Mouse (Mus musculus) kidney, embryonic 15.5 days (tissue): ENCODE data around the gene Rem1. TPM values are rescaled to one million over a fixed set of nuclear protein-coding genes. Genes with fewer than 3 reads are reported as not detected.

Experiments used
- ATAC-seq: fragments of 200-750 bp; cut with Nextera tagmentation; replicated peaks from 2 replicates; pipeline ENCODE4 v1.8.0; 2017; ENCODE audit warnings: moderate TSS enrichment; ENCODE audit not compliant: low FRiP score
- H3K27ac ChIP-seq: fragments of 300-500 bp; sonication (generic); 2 replicates; pipeline ENCODE4 v1.5.1; 2015; ENCODE audit warnings: mild to moderate bottlenecking, inconsistent platforms
- H3K27me3 ChIP-seq: fragments of 300-500 bp; sonication (generic); 2 replicates; pipeline ENCODE4 v1.6.1; 2015; ENCODE audit warnings: inconsistent platforms
- H3K36me3 ChIP-seq: fragments of 300-500 bp; sonication (generic); 2 replicates; pipeline ENCODE4 v1.6.1; 2015; ENCODE audit warnings: inconsistent platforms
- H3K4me1 ChIP-seq: fragments of 300-500 bp; sonication (generic); 2 replicates; pipeline ENCODE4 v1.6.1; 2015; ENCODE audit warnings: inconsistent platforms
- H3K4me2 ChIP-seq: fragments of 300-500 bp; sonication (generic); 2 replicates; pipeline ENCODE4 v1.6.1; 2015; ENCODE audit warnings: moderate library complexity, mild to moderate bottlenecking, inconsistent platforms
- H3K4me3 ChIP-seq: fragments of 300-500 bp; sonication (generic); replicated peaks from 2 replicates; pipeline ENCODE4 v1.5.1; 2015; ENCODE audit warnings: mild to moderate bottlenecking, inconsistent platforms
- H3K9ac ChIP-seq: fragments of 300-500 bp; sonication (generic); 2 replicates; pipeline ENCODE4 v1.6.1; 2015; ENCODE audit warnings: mild to moderate bottlenecking, inconsistent platforms
- H3K9me3 ChIP-seq: fragments of 300-500 bp; sonication (generic); replicated peaks from 2 replicates; pipeline ENCODE4 v1.6.1; 2016; ENCODE audit warnings: inconsistent platforms
- WGBS: fragments of 180-500 bp; shearing (Covaris S2); methylation state at CpG from one replicate; pipeline ENCODE4 v1.1.7; 2015; ENCODE audit warnings: mixed read lengths; 5-methylcytosine and 5-hydroxymethylcytosine counted together
- polyA plus RNA-seq: library from polyadenylated mRNA; unstranded; fragments of >200 nt; fragmentation: Nextera tagmentation; extraction: Ambion mirVana; gene quantifications from 2 replicates; pipeline ENCODE4 v1.2.1, GENCODE M21; 2015

The Rem1 gene
- polyA plus RNA-seq, 1 experiment from 2014 or later, result 62.5 TPM

DNA sequence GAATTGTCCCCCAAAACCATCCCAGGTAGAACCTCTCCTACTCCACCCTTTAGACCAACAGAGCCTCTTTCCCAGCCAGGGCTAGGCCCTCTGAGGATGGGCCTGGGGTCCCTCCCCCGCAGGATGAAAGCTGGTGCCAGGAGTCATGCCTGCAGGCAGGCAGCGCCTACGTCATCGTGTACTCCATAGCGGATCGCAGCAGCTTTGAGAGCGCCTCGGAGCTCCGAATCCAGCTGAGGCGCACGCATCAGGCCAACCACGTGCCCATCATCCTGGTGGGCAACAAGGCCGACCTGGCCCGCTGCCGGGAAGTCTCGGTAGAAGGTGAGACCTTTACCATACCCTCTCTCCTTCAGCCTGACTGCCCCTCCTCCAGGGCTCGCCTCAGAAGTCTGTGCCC, 6.6 kb downstream of the Rem1 start:
- peaks cover 96% of the 10 kb centered on the region for H3K4me1 ChIP-seq
- WGBS, result 40% methylated on average over 17 of the region's 17 CpGs
- H3K27ac ChIP-seq, result peak overlapping the region; percentile 74
- H3K4me2 ChIP-seq, result peak overlapping the region; percentile 20
- no peak overlapping the region for H3K4me3 ChIP-seq
- H3K9ac ChIP-seq, result no peak overlapping the region
- no peaks in the 10 kb centered on the region for H3K9me3 ChIP-seq
- ATAC-seq, result no peak
- H3K27me3 ChIP-seq, result peaks cover 5% of the 10 kb centered on the region; the same call in 1 of the 2 replicates
- peaks cover 20% of the 10 kb centered on the region for H3K36me3 ChIP-seq

DNA sequence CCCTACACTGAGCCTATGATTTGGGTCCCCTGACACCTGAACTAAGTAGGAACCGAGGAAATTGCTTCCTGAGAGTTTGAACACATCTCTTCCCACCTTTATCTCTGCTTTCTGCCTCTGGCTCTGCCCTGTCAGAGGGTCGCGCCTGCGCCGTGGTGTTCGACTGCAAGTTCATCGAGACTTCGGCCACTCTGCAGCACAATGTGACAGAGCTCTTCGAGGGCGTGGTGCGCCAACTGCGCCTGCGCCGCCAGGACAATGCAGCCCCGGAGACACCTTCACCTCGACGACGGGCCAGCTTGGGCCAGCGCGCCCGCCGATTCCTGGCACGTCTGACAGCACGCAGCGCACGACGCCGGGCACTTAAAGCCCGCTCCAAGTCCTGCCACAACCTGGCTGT, 7.6 kb downstream of the Rem1 start:
- ATAC-seq, result no peak
- H3K27me3 ChIP-seq, result no peaks in the 10 kb centered on the region
- no peaks in the 10 kb centered on the region for H3K9me3 ChIP-seq
- H3K4me2 ChIP-seq, result no peak overlapping the region
- H3K4me3 ChIP-seq, result no peak overlapping the region
- no peak overlapping the region for H3K9ac ChIP-seq
- WGBS, result 86% methylated on average over 29 of the region's 29 CpGs
- H3K4me1 ChIP-seq, result peaks cover 96% of the 10 kb centered on the region
- peaks cover 20% of the 10 kb centered on the region for H3K36me3 ChIP-seq
- peak overlapping the region; percentile 97 for H3K27ac ChIP-seq

DNA sequence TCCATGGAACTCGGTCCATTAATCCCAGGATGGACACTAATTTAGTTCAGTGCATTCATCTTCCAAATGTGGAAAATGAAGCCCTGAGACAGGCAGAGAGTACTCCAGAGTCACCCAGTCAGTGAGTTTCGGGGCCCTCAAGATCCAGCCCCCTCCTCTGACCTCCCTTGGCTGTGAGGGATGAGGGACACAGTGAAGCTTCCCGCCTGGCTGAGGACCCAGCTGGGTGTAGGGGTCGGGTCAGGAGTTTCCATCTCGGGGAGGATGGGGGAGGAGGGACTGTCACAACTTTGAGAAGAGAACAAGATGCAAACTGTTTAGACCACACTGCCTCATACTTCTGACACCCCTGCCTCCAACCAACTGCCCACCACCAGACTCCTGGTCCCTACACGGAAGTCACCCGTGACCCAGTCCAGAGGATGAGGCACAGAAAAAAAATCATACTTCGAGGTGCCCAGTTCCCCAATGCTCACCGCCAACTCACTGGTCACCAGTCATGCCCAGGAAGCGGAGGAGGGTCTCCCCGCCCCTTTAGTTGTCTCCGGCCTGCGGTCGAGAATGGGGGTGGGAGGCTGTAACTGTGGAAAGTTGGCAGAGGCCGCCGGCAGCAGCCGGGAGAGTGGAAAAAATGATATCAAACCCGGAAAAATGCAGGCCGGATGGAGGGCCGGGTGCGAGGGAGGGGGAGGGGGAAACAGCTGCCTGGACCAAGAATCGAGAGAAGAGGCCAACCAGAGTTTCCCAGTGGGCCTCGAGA, 9.7 kb downstream of the Rem1 start:
- H3K4me1 ChIP-seq, result peaks cover 86% of the 10 kb centered on the region
- no peak overlapping the region for H3K9ac ChIP-seq
- 22% methylated on average over 23 of the region's 23 CpGs for WGBS
- peaks cover 11% of the 10 kb centered on the region; the same call in 1 of the 2 replicates for H3K36me3 ChIP-seq
- no peaks in the 10 kb centered on the region for H3K27me3 ChIP-seq
- no peaks in the 10 kb centered on the region for H3K9me3 ChIP-seq
- peak overlapping the region; percentile 42 for H3K4me2 ChIP-seq
- H3K27ac ChIP-seq, result peak overlapping the region; percentile 97
- ATAC-seq, result peak; percentile 80
- H3K4me3 ChIP-seq, result no peak overlapping the region; the same call in 1 of the 2 replicates

DNA sequence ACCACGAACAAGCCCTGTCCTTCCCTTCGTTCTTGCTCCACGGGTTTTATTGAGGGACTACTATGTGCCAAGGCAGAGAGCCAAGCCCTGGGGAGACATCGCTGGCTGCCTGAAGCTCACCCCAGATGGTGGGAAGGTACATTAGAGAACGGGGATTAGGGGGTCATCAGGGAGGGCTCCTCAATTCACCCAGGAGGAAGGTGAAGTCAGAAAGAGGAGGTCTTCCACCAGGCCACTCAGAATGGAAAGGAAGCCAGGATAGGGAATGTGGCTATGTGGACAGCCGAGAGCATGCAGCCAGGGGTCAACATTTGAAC, 10.2 kb downstream of the Rem1 start:
- Histone ChIP-seq H3K4me1 (peaks cover 81% of the 10 kb centered on the region), H3K27me3 (no peaks in the 10 kb centered on the region), H3K4me3 (no peak overlapping the region), H3K9me3 (no peaks in the 10 kb centered on the region), H3K9ac (no peak overlapping the region), H3K4me2 (peak overlapping the region; percentile 42), H3K36me3 (0 out of 2 replicates have a peak, but pooled peaks cover 9% of the 10 kb centered on the region), H3K27ac (peak overlapping the region; percentile 97)
- WGBS, result 49% methylated on average over 6 of the region's 6 CpGs
- no peak for ATAC-seq

DNA sequence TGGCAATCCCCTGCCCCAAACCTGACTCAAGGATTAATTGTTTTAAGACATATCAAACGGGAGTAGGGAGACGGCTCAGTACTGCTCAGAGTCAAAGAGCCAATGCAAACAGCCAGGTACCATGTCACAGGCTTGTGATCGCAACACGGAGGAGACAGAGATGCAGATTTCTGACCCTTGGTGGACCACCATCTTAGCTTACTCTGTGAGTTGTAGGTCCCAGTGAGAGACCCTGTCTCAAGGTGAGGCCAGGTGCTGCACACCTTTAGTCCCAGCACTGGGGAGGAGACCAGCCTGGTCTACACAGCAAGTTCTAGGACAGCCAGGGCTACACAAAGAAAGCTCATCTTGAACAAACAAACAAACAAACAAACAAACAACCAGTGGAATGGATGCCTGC, 10.6 kb downstream of the Rem1 start:
- peak overlapping the region; percentile 97 for H3K27ac ChIP-seq
- H3K9ac ChIP-seq, result no peak overlapping the region
- WGBS, result 46% methylated on average over 4 of the region's 4 CpGs
- ATAC-seq, result no peak
- peaks cover 77% of the 10 kb centered on the region for H3K4me1 ChIP-seq
- no peaks in the 10 kb centered on the region for H3K9me3 ChIP-seq
- H3K36me3 ChIP-seq, result 0 out of 2 replicates have a peak, but pooled peaks cover 9% of the 10 kb centered on the region
- no peak overlapping the region for H3K4me2 ChIP-seq
- H3K27me3 ChIP-seq, result no peaks in the 10 kb centered on the region
- H3K4me3 ChIP-seq, result no peak overlapping the region

DNA sequence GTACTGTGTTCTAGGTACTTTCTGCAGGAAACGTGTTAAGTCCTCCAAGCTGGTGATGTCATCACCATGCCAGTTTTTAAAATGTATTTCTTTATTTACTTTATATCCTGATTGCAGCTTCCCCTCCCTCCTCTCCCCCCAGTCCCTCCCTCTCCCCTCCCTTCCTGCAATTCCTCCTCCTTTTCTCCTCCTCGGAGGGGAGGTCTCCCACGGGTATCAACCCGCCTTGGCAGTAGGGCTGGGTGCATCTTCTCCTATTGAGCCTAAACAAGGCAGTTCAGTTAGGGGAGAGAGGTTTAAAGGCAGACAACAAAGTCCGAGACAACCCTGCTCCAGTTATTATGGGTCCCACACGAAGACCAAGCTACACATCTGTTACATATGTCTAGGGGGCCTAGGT, 12.1 kb downstream of the Rem1 start:
- H3K27ac ChIP-seq, result peak overlapping the region; percentile 97
- H3K9me3 ChIP-seq, result no peaks in the 10 kb centered on the region
- H3K27me3 ChIP-seq, result no peaks in the 10 kb centered on the region
- H3K9ac ChIP-seq, result no peak overlapping the region
- H3K4me3 ChIP-seq, result no peak overlapping the region
- no peak for ATAC-seq
- H3K4me1 ChIP-seq, result peaks cover 62% of the 10 kb centered on the region
- no peak overlapping the region for H3K4me2 ChIP-seq
- WGBS, result 32% methylated on average over 6 of the region's 6 CpGs
- H3K36me3 ChIP-seq, result 0 out of 2 replicates have a peak, but pooled peaks cover 5% of the 10 kb centered on the region

DNA sequence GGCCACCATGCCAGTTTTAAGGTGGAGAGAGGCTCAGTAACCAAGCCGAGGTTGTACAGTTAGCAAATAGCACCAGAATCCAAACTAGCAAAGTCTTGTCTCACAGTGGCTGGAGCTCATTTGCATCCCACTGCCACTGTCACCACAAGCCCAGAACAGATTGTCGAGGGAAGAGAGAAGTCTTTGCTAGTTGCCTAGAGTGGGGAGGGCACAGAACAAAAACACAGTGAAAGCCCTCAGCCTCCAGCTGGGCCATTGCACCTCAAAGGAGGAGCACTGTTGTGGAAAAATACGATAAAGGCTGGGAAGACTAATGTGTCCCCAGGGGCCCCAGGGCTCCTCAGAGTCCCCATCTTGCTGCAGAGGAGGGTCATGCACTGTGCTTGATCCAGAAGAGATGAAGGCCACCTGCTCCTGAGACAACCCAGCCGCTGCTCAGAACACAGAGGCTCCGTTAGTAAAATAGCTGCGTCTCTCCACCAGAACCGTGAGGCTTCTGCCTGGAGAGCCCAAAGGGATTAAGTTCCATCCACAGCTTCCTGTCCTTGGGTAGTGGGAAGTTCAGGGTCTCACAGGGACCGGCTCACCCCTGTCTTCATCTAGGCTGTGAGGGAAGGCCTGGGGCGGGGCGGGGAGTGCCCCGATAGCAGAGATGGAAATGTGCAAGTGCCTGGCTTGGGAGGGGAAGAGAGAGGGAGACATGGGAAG, 12.8 kb downstream of the Rem1 start:
- peak; percentile 83 for ATAC-seq
- H3K27ac ChIP-seq, result peak overlapping the region; percentile 97
- H3K4me1 ChIP-seq, result peaks cover 57% of the 10 kb centered on the region
- peak overlapping the region; percentile 24; the same call in 1 of the 2 replicates for H3K4me2 ChIP-seq
- H3K27me3 ChIP-seq, result no peaks in the 10 kb centered on the region
- WGBS, result 11% methylated on average over 11 of the region's 11 CpGs
- no peak overlapping the region for H3K4me3 ChIP-seq
- H3K9me3 ChIP-seq, result no peaks in the 10 kb centered on the region
- H3K36me3 ChIP-seq, result 0 out of 2 replicates have a peak, but pooled peaks cover 2% of the 10 kb centered on the region
- H3K9ac ChIP-seq, result no peak overlapping the region

DNA sequence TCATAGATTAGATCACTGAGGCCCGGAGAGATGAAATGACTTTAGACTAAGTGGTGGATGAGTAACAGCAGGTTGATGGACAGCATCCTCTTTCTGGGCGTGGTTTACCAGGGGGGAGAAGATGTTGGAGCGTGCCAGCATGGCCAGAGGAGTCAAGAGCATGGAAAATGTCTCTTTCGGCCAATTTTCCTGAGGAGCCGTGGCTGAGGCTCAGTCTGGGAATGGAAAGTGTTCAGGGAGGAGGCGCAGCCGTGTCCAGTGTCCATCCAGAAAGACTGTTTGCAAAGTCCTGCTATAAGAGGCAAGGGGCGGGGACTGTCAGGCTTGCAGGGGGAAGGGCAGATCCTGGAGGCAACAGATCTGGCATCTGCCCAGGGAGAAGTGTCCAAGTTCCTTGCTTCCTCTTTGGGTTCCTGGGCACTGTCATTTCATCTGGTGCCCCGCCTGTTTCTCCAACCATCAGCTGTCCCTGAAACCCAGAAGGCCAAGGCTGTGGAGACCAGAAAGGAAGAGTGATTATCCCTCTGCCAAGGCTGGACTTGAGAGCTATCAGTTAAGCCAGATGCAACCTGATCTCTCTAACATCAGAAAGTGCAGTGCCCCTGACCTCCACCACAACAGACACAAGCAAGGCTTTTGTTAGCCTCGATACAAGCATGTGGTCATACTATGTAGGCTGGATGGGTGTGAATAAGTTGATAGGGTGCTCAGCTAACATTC, 26.3 kb downstream of the Rem1 start:
- Histone ChIP-seq H3K9me3 (no peaks in the 10 kb centered on the region), H3K27ac (0 out of 2 replicates have a peak overlapping the region, but pooled peaks have one; percentile 15), H3K4me2 (no peak overlapping the region), H3K4me1 (peaks cover 22% of the 10 kb centered on the region), H3K36me3 (no peaks in the 10 kb centered on the region), H3K27me3 (no peaks in the 10 kb centered on the region), H3K9ac (no peak overlapping the region), H3K4me3 (no peak overlapping the region)
- 58% methylated on average over 10 of the region's 10 CpGs for WGBS
- 0 out of 2 replicates have a peak, but pooled peaks have one; percentile 23 for ATAC-seq

DNA sequence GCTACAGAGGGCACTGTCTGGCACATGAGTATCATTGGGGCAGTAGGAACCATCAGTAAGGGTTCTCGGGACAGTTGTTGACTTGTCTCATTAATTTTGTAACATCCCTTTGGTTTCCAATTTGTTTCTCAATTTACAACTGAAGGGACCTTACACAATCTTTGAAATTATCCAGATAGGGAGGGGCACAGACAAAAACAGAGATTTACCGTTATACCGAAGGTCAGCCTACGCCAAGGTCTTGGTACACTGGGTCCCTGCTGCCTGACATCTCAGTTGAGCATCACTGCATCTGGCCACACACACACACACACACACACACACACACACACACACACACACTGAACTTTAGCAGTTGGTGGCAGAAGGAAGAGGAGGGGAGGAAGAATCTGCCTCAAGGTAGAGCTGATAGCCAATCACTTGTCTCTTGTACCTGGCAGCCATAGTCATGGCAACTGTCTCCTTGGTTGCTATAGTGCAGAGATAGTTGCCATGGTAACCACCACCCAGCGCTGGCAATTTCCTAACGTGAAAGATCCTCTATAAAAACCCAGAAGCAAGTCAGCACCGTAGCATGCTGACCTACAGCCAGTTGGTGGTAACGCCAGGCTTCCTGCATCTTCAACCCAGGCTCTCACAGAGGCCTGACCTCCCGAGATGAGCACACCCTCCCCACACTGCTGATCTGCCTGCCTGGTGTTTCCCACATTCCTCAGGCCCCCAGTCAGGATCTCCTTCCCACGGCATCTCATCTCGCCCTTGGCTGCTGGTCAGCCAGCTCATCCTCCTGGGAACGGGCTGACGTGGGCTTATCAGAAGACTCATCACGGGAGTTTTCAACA, 27.3 kb downstream of the Rem1 start:
- Histone ChIP-seq H3K36me3 (no peaks in the 10 kb centered on the region), H3K9ac (no peak overlapping the region), H3K27me3 (no peaks in the 10 kb centered on the region), H3K4me1 (peaks cover 25% of the 10 kb centered on the region), H3K27ac (no peak overlapping the region), H3K4me2 (no peak overlapping the region), H3K9me3 (no peaks in the 10 kb centered on the region), H3K4me3 (no peak overlapping the region)
- ATAC-seq, result 0 out of 2 replicates have a peak, but pooled peaks have one; percentile 7
- 47% methylated on average over 14 of the region's 14 CpGs for WGBS

DNA sequence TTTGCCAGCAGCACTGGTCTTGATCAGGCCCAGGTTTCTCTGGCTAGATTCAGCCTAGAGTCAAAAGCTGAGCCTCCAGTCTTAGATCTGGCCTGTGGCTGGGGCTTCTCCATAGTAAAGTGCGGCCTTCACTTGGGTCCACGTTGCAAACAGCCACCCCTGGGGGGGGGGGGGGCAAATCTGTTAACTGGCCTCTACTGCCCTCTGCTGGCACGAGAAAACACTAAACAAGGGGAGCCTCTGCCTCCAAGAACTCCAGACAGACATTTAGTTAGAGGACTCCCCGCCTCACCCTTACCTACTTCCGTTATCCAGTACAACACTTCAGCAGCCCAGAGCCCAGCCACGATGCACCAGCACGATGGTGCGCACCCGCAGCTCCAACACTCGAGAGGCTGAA, 30.6 kb downstream of the Rem1 start:
- Histone ChIP-seq H3K9ac (no peak overlapping the region), H3K4me2 (no peak overlapping the region), H3K4me3 (no peak overlapping the region), H3K9me3 (no peaks in the 10 kb centered on the region), H3K27ac (no peak overlapping the region), H3K36me3 (no peaks in the 10 kb centered on the region), H3K4me1 (peaks cover 25% of the 10 kb centered on the region), H3K27me3 (no peaks in the 10 kb centered on the region)
- 67% methylated on average over 10 of the region's 10 CpGs for WGBS
- ATAC-seq, result no peak

DNA sequence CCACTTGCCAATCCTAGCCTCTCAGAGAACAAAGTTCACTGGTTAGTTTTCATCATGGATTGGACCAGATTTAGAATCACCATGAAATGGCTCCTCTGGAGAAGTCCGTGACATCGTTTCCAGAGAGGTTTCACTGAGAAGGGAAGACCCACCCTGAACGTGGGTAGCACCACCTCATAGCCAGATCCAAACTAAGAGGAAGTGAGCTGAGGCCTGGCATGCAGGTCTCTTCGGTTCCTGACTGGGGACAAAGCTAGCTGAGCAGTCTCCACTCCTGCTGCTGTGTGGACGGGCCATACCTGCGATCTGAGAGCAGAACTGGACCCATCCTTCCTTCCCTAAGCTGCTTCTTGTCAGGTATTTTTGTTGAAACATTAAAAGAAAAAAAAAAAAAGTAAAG, 34.4 kb downstream of the Rem1 start:
- peaks cover 3% of the 10 kb centered on the region; the same call in 1 of the 2 replicates for H3K4me1 ChIP-seq
- no peak for ATAC-seq
- H3K4me3 ChIP-seq, result no peak overlapping the region
- H3K4me2 ChIP-seq, result no peak overlapping the region
- no peak overlapping the region for H3K27ac ChIP-seq
- H3K36me3 ChIP-seq, result no peaks in the 10 kb centered on the region
- no peaks in the 10 kb centered on the region for H3K27me3 ChIP-seq
- no peaks in the 10 kb centered on the region for H3K9me3 ChIP-seq
- no peak overlapping the region for H3K9ac ChIP-seq
- 86% methylated on average over 6 of the region's 6 CpGs for WGBS
